9 mouse cellular contexts compared by ENCODE assay signal in the genomic region with DNA sequence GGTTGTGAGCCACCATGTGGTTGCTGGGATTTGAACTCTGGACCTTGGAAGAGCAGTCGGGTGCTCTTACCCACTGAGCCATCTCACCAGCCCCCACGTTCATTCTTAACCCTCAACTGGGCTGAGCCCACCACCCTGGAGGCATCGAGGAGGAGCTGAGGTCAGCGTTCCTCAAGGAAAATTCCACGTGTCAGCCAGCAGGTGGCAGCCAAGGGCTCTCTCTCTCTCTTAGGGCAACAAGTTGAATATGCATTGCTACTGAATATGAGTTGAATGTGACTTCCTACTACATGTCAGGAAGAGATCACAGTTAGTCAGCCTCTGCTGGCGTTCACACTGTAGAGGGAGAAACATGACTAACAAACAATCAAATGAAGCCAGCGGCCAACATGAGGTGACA. TPM values are rescaled to one million over a fixed set of nuclear protein-coding genes. Genes with fewer than 3 reads are reported as not detected.
DNase-seq lines count a peak whose midpoint lies in the region; ATAC-seq and TF ChIP-seq lines count a peak whose summit lies in the region.
"Had no signal": no experiment of that assay in that cellular context is flagged by ENCODE, and none has a peak within 500 bp of the region (broad histone marks: within the 10 kb centered on the region; RNA-seq: fewer than 3 reads in every experiment).

No protein-coding gene starts in this region.

- no peak overlapping the region for H3K9ac ChIP-seq in liver, embryonic 11.5 days (ENCODE audit: low read depth, low read length)
- H3K9ac ChIP-seq: heart, embryonic 13.5 days had no signal

- H3K27ac ChIP-seq in cortical plate, adult 2 months (ENCODE audit: insufficient read depth, low read length): no peak overlapping the region
- H3K27ac ChIP-seq in liver, embryonic 11.5 days (ENCODE audit: low read depth, low read length): no peak overlapping the region
- no peak overlapping the region for H3K27ac ChIP-seq in spleen, adult 2 months (ENCODE audit: insufficient read depth, low read length)
- H3K27ac ChIP-seq: heart, embryonic 13.5 days had no signal

- no peak overlapping the region for H3K4me3 ChIP-seq in cortical plate, adult 2 months (ENCODE audit: insufficient read depth, low read length)
- no peak overlapping the region for H3K4me3 ChIP-seq in liver, embryonic 11.5 days (ENCODE audit: low read depth, low read length)
- H3K4me3 ChIP-seq in spleen, adult 2 months (ENCODE audit: extremely low read depth, insufficient read depth, insufficient read length): no peak overlapping the region
- H3K4me3 ChIP-seq: heart, embryonic 13.5 days; myocyte had no signal

- no peaks in the 10 kb centered on the region for H3K9me3 ChIP-seq in liver, embryonic 11.5 days (ENCODE audit: control insufficient read depth, low read length)
- H3K9me3 ChIP-seq: heart, embryonic 13.5 days had no signal

- peak; percentile 79 for TF ChIP-seq CTCF in cortical plate, adult 2 months (IDR thresholded peaks at IDR 0.05; ENCODE audit: extremely low read depth, insufficient read depth, low read length)
- peak; percentile 81 for TF ChIP-seq CTCF in spleen, adult 2 months (IDR thresholded peaks at IDR 0.05; ENCODE audit: extremely low read depth, insufficient read depth, insufficient read length, insufficient replicate concordance)

- 18% methylated on average over 7 of the region's 7 CpGs for WGBS in liver, embryonic 11.5 days
- WGBS in spleen, adult 2 months: 15% methylated on average over 7 of the region's 7 CpGs

- no peaks in the 10 kb centered on the region for H3K36me3 ChIP-seq in liver, embryonic 11.5 days (ENCODE audit: control insufficient read depth, insufficient read depth, low read length)
- H3K36me3 ChIP-seq in spleen, adult 2 months (ENCODE audit: control insufficient read depth, insufficient read depth, low read length): no peaks in the 10 kb centered on the region
- H3K36me3 ChIP-seq: heart, embryonic 13.5 days had no signal

- peak; percentile 69 for ATAC-seq in CD4-positive, CD25-positive, alpha-beta regulatory T cell, adult 4 months
- ATAC-seq in liver, embryonic 11.5 days (replicated peaks; ENCODE audit: low FRiP score): no peak

- DNase-seq in layer of hippocampus, postnatal 10 days (ENCODE audit: low spot score in 2 of 2): peak; percentile 61 to 72
- no peak for DNase-seq in layer of hippocampus, adult 11-12 months (ENCODE audit: low spot score)
- peak; percentile 75 for DNase-seq in MN1 (ENCODE audit: low spot score)
- DNase-seq in liver, embryonic 11.5 days (ENCODE audit: low spot score): peak; percentile 45
- peak; percentile 47 to 54 for DNase-seq in spleen, adult 2 months (ENCODE audit: low read depth in 1 of 2, low spot score in 2 of 2)

- no peak overlapping the region for H3K4me2 ChIP-seq in liver, embryonic 11.5 days
- H3K4me2 ChIP-seq: heart, embryonic 13.5 days had no signal

- H3K4me1 ChIP-seq in cortical plate, adult 2 months (ENCODE audit: control insufficient read depth, insufficient read depth, low read length): 0 out of 2 replicates have a peak, but pooled peaks cover 2% of the 10 kb centered on the region
- H3K4me1 ChIP-seq in liver, embryonic 11.5 days (replicated peaks; ENCODE audit: control insufficient read depth, insufficient read depth, low read length): peaks cover 6% of the 10 kb centered on the region; the same call in 1 of the 2 replicates
- H3K4me1 ChIP-seq in spleen, adult 2 months (ENCODE audit: control insufficient read depth, insufficient read depth, insufficient read length): peaks cover 5% of the 10 kb centered on the region

- no peak for TF ChIP-seq POLR2A in cortical plate, adult 2 months (IDR thresholded peaks at IDR 0.05; ENCODE audit: extremely low read depth, insufficient read depth, low read length)
- no peak for TF ChIP-seq POLR2A in spleen, adult 2 months (IDR thresholded peaks at IDR 0.05; ENCODE audit: low read depth, low read length)

- H3K27me3 ChIP-seq in liver, embryonic 11.5 days (replicated peaks; ENCODE audit: control insufficient read depth, insufficient read depth, low read length): peaks cover 78% of the 10 kb centered on the region
- peaks cover 16% of the 10 kb centered on the region for H3K27me3 ChIP-seq in spleen, adult 2 months (ENCODE audit: control insufficient read depth, insufficient read depth, low read length)

RNA-seq across cellular contexts. Expression of a gene that starts 7.9 kb away (rescaled TPM):
- total RNA-seq in layer of hippocampus, postnatal 10 days (2021): 10 to 100 TPM; 45.9 to 49.7 TPM
- not detected for polyA plus RNA-seq in CD4-positive, CD25-positive, alpha-beta regulatory T cell, adult 4 months (2017; shearing (Covaris generic))
- 139 and 142 TPM in 2 replicates for polyA plus RNA-seq in cortical plate, adult 2 months (2012; rRNA removed)
- polyA plus RNA-seq in liver, embryonic 11.5 days (2014; fragmentation: Nextera tagmentation; extraction: Ambion mirVana): 0.73 and 0.74 TPM in 2 replicates
- 0.14 and 0.28 TPM in 2 replicates for polyA plus RNA-seq in spleen, adult 2 months (2012; rRNA removed)

RNA-seq across cellular contexts. Expression of a gene that starts 8.0 kb away (rescaled TPM):
- total RNA-seq in layer of hippocampus, postnatal 10 days (2021): 10 to 100 TPM; 86.6 to 87.7 TPM
- 1 to 10 TPM; 2.2 to 2.6 TPM for polyA plus RNA-seq in CD4-positive, CD25-positive, alpha-beta regulatory T cell, adult 4 months (2017; shearing (Covaris generic))
- 236 and 238 TPM in 2 replicates for polyA plus RNA-seq in cortical plate, adult 2 months (2012; rRNA removed)
- polyA plus RNA-seq in liver, embryonic 11.5 days (2014; fragmentation: Nextera tagmentation; extraction: Ambion mirVana): 2.9 and 3.0 TPM in 2 replicates
- polyA plus RNA-seq in spleen, adult 2 months (2012; rRNA removed): 3.5 and 8.1 TPM in 2 replicates

RNA-seq across cellular contexts. Expression of a gene that starts 16.3 kb away (rescaled TPM):
- total RNA-seq in layer of hippocampus, postnatal 10 days (2021): 10 to 100 TPM; 22.6 to 26.3 TPM
- 10 to 100 TPM; 44.1 to 56.6 TPM for polyA plus RNA-seq in CD4-positive, CD25-positive, alpha-beta regulatory T cell, adult 4 months (2017; shearing (Covaris generic))
- polyA plus RNA-seq in cortical plate, adult 2 months (2012; rRNA removed): 38.5 and 41.3 TPM in 2 replicates
- polyA plus RNA-seq in liver, embryonic 11.5 days (2014; fragmentation: Nextera tagmentation; extraction: Ambion mirVana): 30.6 and 34.4 TPM in 2 replicates
- 30.8 and 31.6 TPM in 2 replicates for polyA plus RNA-seq in spleen, adult 2 months (2012; rRNA removed)

RNA-seq across cellular contexts. Expression of a gene that starts 37.8 kb away (rescaled TPM):
- 10 to 100 TPM in 1 of 2 experiments, 1 to 10 TPM in 1; 9.9 to 10.8 TPM for total RNA-seq in layer of hippocampus, postnatal 10 days (2021)
- polyA plus RNA-seq in CD4-positive, CD25-positive, alpha-beta regulatory T cell, adult 4 months (2017; shearing (Covaris generic)): not detected
- 0.42 and 0.45 TPM in 2 replicates for polyA plus RNA-seq in cortical plate, adult 2 months (2012; rRNA removed)
- polyA plus RNA-seq in liver, embryonic 11.5 days (2014; fragmentation: Nextera tagmentation; extraction: Ambion mirVana): 0.12 and 0.31 TPM in 2 replicates
- polyA plus RNA-seq in spleen, adult 2 months (2012; rRNA removed): 1.9 and 2.5 TPM in 2 replicates

RNA-seq across cellular contexts. Expression of a gene that starts 38.1 kb away (rescaled TPM):
- 10 to 100 TPM; 24.1 to 26.5 TPM for total RNA-seq in layer of hippocampus, postnatal 10 days (2021)
- 10 to 100 TPM; 35.8 to 41.2 TPM for polyA plus RNA-seq in CD4-positive, CD25-positive, alpha-beta regulatory T cell, adult 4 months (2017; shearing (Covaris generic))
- polyA plus RNA-seq in cortical plate, adult 2 months (2012; rRNA removed): 24.2 and 25.2 TPM in 2 replicates
- 41.4 and 44.7 TPM in 2 replicates for polyA plus RNA-seq in liver, embryonic 11.5 days (2014; fragmentation: Nextera tagmentation; extraction: Ambion mirVana)
- polyA plus RNA-seq in spleen, adult 2 months (2012; rRNA removed): 21.0 and 24.7 TPM in 2 replicates

Comparison
In these comparisons a context has a peak if more than half of its experiments do, and no peak if none do; other contexts are left out.
1. RNA of a gene that starts 7.9 kb away (polyA plus RNA-seq): 139 to 142 TPM in cortical plate, adult 2 months; 0.73 to 0.74 TPM in liver, embryonic 11.5 days, not detected in CD4-positive, CD25-positive, alpha-beta regulatory T cell, adult 4 months and 0.14 to 0.28 TPM in spleen, adult 2 months; every median in the first group is over 10 times any median in the second.
2. RNA of a gene that starts 8.0 kb away (polyA plus RNA-seq): 236 to 238 TPM in cortical plate, adult 2 months; 3.5 to 8.1 TPM in spleen, adult 2 months, 2.9 to 3.0 TPM in liver, embryonic 11.5 days and 2.2 to 2.6 TPM in CD4-positive, CD25-positive, alpha-beta regulatory T cell, adult 4 months; every median in the first group is over 10 times any median in the second.